Mouse (Mus musculus) neural tube, embryonic 10.5 days (tissue): Measurements from ENCODE around the gene Tmeff1.
"Not testable (repeated sequence)": the region's sequence is repeated elsewhere in the genome, so short reads cannot be mapped to it uniquely, and the experiment has no call there.

Experiments
- DNase-seq: peaks from one replicate; pipeline ENCODE4 v3.0.0-alpha.2; 2017; ENCODE audit warnings: low spot score; ENCODE audit errors: extremely low spot score

Tmeff1 gene

DNA sequence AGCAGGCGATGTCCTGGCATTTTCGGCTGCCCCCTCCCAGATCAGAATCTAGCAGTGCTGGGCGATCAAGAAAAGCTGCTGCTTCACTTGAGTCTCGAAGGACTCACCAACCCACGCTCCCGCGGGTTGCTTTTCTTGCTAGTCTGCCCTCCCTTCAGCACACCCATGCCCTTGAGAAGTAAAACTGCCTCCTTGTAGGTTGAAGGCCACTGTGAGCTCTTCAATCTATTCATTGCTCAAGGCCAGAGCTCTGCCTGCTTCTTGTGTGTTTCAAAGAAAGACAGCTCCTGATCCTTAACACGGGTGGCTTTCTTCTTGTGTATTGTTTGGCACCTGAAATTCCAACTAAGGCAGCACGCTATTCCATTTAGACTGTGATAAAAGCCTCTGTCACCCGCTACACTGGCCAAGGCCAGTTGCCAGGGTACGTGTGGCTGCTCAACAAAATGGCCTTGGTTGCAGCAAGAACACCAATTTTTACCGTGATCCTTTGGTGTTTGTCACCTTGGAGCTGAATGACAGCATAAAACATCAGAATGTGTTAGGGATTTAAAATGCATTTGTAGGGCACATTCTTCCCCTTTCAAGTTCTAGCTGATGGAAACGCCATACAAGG lies 91.7 kb downstream of the Tmeff1 start:
- DNase-seq = no peak

GRCm38 (mm10) chr4:48677276-48677675 lies 92.3 kb downstream of the Tmeff1 start:
- DNase-seq = no peak

DNA sequence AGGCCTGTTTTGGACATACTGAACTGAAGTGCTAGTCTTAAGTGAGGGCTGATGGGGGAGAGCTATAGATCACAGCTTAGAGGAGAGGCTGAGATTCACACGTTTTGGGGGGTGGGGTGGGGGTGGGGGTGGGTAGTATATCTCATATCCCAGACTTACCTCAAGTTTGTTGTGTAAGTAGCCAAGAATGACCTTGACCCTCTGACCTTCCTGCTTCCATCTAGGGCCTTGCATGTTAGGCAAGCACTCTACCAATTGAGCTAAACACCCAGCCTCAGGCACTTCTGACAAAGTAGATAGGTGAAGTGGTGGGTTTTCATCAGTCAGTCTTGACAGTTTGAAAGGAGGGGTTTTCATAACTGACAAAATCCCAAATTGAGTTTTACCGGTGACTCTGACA lies 92.8 kb downstream of the Tmeff1 start:
- no peak for DNase-seq

- DNase-seq = no peak
Observed at GRCm38 (mm10) chr4:48678793-48679192, 93.8 kb downstream of the Tmeff1 start.

DNA sequence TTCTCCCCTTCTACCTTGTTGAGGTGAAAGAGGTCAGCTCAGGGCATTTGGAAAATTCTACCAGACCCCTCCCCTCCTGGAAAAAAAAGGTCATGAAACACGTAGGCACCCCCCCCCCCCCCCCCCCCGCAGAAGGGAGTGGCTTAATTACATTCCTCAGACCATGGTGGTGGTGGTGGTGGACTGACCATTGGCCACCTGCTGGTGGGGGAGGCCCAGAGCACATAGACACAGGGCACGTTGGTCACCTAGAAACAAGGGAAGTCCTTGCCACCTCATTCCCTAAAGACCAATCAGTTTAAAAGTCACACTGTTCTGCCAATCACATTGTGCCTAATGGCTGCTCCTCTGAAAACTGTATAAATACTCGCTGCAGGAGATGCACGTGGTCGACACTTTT lies 94.8 kb downstream of the Tmeff1 start:
- not testable (repeated sequence) for DNase-seq

GRCm38 (mm10) chr4:48680214-48680613 lies 95.2 kb downstream of the Tmeff1 start:
- DNase-seq = no peak

DNA sequence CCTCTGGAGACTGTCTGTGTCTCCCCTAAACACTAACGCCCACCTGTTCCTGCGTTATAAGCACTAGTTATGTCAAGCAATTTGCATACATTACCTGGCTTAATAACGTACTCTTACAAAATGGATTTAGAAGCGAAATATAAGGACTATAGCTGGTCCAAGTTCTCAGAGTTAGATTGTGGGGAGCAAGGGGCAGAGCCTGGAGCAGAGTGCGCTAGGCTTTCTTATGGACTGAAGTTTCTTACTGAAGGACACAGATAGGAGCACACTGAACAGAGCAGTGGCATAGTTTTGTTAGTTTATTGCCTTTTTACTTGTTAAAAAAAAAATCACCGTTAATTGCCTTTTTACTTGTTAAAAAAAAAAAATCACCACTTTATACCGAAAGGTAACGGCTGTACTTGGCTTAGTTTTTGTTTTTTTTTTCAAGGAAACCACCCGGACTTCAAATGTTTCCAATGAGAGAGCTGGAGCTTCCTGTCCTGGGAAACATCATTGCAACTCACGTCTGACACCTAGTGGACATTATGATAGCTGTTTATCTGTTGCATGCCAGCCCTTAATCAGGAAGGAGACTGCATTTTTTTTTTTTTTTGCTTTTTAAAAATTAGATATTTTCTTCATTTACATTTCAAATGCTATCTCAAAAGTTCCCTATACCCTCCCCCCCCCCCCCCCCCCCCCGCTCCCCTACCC lies 95.8 kb downstream of the Tmeff1 start:
- no peak for DNase-seq

DNA sequence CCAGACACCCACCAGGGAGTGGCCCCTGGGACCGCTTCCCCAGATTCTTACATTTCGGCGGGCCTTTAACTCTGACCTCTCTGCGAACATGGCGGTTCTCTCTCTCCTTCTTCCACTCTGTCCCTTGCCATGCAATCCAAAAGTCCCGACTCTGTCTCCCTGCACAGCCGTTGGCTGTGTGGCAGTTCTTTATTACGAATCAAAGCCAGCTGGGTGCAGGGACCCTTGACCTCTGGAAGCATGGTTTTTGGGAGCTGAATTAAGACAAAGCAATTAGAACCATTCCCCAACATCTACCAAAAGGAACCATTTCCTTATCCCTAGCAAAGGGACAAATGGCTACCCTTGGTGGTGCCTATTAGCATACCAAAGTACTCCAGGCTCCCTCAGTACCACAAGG lies 98.2 kb downstream of the Tmeff1 start:
- DNase-seq = no peak

DNA sequence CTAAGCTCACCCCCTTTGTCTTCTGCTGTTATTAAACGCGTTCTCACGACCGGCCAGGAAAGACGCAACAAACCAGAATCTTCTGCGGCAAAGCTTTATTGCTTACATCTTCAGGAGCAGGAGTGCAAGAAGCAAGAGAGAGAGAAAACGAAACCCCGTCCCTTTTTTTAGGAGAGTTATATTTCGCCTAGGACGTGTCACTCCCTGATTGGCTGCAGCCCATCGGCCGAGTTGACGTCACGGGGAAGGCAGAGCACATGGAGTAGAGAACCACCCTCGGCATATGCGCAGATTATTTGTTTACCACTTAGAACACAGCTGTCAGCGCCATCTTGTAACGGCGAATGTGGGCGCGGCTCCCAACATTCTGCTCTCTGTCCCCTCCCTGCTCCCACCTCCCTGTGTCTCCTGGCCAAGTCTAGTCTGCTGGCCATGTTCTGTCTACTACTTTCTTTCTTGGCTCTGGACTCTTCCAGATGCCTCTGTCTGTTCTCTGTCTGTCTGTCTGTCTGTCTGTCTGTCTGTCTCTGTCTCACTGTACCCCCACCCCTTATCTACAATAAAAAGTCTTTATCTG lies 98.7 kb downstream of the Tmeff1 start:
- not testable (repeated sequence) for DNase-seq

- no peak for DNase-seq
Observed at GRCm38 (mm10) chr4:48684593-48685187, 99.7 kb downstream of the Tmeff1 start.

DNA sequence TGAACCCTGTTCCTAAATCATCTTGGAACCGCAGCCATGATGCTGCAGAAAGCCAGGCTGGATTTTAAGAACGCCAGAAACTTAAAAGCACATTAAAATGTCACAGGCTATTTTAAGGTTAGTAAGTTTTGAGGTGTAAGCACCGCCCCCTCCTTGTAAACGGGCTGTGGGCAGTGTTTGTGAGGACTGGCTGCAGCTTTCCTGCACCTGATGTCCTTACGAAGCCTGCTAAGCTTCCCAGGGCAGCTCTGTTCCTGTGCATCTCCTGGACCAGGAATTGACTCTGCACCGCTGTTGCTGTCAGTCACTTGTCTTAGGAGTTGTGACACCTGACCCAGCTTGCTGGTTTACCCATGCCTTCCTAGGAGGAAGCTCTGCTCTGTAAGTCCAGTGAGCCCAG lies 103.2 kb downstream of the Tmeff1 start:
- DNase-seq = no peak

GRCm38 (mm10) chr4:48690640-48691039 lies 105.7 kb downstream of the Tmeff1 start:
- no peak for DNase-seq

GRCm38 (mm10) chr4:48691793-48692437 lies 106.9 kb downstream of the Tmeff1 start:
- peak; percentile 61 for DNase-seq

DNA sequence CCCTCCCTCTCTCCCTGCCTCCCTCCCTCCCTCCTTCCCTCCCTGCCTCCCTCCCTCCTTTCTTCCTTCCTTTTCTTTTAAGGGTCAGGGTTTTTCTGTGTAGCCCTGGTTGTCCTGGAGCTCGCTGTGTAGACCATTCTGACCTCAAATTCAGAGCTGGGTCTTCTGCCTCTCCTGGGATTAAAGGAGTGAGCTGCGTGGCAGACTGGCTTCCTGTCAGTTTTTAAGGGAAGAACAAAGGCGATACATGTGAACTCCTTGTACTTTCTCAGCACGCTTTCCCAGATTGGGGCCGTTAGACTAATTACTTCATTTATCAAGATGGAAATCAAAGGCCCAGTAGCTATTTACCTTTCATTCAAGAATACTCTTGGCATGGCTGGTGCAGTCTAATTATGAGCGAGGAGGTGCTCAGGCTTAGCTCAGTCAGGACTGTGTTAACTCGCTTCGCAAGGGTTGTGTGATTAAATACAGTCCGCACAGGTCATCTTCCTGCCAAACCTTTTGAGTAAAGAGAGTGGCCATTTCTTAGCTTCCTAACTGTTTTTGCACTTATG lies 107.8 kb downstream of the Tmeff1 start:
- DNase-seq = no peak

- DNase-seq = no peak
Observed at GRCm38 (mm10) chr4:48696706-48697105, 111.7 kb downstream of the Tmeff1 start.

DNA sequence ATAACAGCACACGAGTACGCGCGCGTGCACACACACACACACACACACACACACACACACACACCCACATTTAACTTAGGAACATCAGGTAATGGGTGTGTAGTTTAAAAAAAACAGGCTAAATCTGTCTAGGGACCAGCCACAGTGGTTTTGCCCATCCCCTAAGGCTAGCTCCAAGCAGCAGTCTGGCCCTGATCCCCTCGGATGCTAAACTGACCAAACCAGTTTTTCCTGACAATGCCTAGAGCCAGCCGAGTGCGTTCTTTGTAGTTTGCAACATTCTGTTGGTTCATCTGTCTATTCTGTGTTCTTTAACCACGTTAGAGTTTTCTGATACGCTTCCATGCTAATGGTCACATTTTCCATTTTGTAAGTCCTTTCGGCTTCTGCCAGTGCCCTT lies 112.3 kb downstream of the Tmeff1 start:
- no peak for DNase-seq
